Mouse (Mus musculus) frontal cortex, adult 2 months (tissue): ENCODE measurements around the gene Dr1. TPM values are rescaled to one million over a fixed set of nuclear protein-coding genes. Genes with fewer than 3 reads are reported as not detected.

Experiments
- polyA plus RNA-seq: library from polyadenylated mRNA; depleted of rRNA; stranded (reverse); fragments of >200 nt; gene quantifications from 2 replicates; pipeline ENCODE4 v1.2.3, GENCODE M21; 2012; rRNA removed

Gene Dr1
- polyA plus RNA-seq, 1 experiment: 31.8 TPM

Other genes starting within 250 kb of the Dr1 start
- gene Mtf2, start 203.2 kb upstream of the Dr1 start, polyA plus RNA-seq: 51.5 and 62.8 TPM in 2 replicates
- 20.2 and 20.6 TPM in 2 replicates for gene Tmed5, start 136.3 kb upstream of the Dr1 start, polyA plus RNA-seq
- gene Ccdc18, start 136.0 kb upstream of the Dr1 start, polyA plus RNA-seq: 0.59 and 0.74 TPM in 2 replicates
- gene Pigg, start 43.7 kb downstream of the Dr1 start, polyA plus RNA-seq: 8.4 and 8.8 TPM in 2 replicates
- 44.5 and 52.1 TPM in 2 replicates for gene Gm42517, start 99.0 kb downstream of the Dr1 start, polyA plus RNA-seq
- gene Pde6b, start 119.5 kb downstream of the Dr1 start, polyA plus RNA-seq: 0.17 and 0.18 TPM in 2 replicates
- 350 and 364 TPM in 2 replicates for gene Atp5k, start 165.6 kb downstream of the Dr1 start, polyA plus RNA-seq
- gene Mfsd7a, start 180.0 kb downstream of the Dr1 start, polyA plus RNA-seq: 0.98 and 1.2 TPM in 2 replicates
- 19.0 and 20.3 TPM in 2 replicates for gene Pcgf3, start 192.3 kb downstream of the Dr1 start, polyA plus RNA-seq